Mouse (Mus musculus) lung, postnatal 0 days (tissue): ENCODE measurements around the gene Mindy4.

Experiments used
- CTCF ChIP-seq: IDR thresholded peaks from 2 replicates; pipeline ENCODE4 v1.5.1; 2016; ENCODE audit warnings: antibody characterized with exemption, mild to moderate bottlenecking
- EP300 ChIP-seq: IDR thresholded peaks from 2 replicates; pipeline ENCODE4 v1.6.1; 2016; ENCODE audit warnings: antibody characterized with exemption, mild to moderate bottlenecking, control low read depth

GRCm38 (mm10) chr6:55202913-55203910 is at the start of gene Mindy4:
- TF ChIP-seq CTCF, result peak; percentile 72
- peak; percentile 26; the same call in 1 of the 2 replicates for TF ChIP-seq EP300
